Mouse (Mus musculus): Measurements from ENCODE around the gene Aldh2. TPM values are rescaled to one million over a fixed set of nuclear protein-coding genes. Genes with fewer than 3 reads are reported as not detected.
"Not testable (repeated sequence)": the region's sequence is repeated elsewhere in the genome, so short reads cannot be mapped to it uniquely, and the experiment has no call there.

Gene Aldh2
- polyA plus RNA-seq, 2 experiments from 2014 or later: 7.1 to 11.2 TPM

DNA sequence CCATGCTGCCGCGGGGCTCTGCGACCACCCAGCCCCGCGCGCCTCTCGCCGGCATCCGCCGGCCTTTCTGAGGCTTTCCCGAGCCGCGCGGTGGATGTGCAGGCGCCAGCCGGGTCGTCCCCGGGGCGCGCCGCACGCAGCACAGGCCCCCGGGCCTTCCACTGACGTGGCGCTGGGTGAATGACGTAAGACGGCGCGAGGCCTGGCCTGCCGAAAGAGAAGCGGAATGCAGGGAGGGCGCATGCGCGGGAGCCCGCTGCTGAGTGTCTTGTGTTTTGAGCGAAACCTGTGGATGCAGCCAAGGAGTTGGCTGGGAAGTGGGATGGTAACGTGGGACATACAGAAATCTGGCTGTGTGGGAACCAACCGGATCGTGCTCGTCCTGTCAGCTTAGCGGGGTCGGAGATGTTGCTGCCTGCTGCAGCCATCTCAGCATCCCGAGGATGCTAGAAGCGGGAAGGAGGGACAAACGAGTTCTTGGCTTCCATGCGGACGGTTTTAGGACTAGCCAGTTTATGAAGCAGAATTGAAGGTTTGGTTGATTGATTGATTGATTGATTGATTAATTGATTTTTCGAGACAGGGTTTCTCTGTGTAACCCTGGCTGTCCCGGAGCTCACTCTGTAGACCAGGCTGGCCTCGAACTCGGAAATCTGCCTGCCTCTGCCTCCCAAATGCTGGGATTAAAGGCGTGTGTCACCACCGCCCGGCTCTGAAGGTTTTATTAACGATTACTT, 47.7 kb downstream of the Aldh2 start, which contains the start of gene Mapkapk5:
TSS of gene Mapkapk5 (minus strand) at position 113 of the 737 bp plus-strand sequence.
- peak; percentile 89 for ATAC-seq

DNA sequence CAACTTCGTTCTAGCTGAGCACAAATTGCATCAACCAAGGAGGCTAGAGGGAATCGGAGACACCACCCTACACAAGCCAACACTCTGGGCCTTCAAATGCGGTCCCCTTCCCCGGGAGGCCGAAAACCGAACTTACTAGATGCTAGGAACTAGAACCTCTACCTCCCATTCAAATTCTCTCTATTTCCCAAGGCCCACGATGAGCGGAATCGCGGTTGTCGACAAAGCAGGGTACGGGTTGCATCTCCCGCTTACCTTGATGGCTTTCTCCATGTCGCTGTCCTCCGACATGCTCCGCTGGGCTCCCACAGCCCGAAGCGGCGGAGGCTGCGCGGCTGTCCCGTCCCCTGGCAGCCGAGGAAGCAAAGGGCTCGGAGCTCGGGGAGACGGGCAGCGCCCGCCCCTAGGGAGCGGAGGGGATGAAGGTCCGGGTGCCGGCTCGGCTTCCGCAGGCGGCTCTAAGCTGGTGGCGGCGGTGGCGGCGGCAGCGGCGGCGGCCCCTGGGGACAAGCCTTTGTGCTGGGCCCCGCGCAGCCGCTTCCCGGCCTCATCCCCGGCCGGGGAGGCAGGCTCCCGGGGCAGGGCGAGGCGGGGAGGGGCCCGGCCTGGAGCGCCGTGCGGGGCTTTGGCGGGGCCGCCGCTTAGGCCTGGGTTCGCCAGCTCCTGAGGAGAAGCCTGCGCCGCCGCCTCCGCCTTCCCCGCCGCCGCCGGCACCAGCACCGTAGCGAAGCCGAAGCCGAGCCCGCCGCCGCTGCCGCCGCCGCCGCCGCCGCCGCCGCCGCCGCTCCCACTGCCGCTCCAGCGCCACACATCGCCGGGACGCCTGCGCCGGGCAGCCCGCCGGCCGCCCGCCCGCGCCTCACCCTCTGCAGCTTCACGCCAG, 48.5 kb downstream of the Aldh2 start, which contains the start of the genes Adam1a and Gm42878:
TSS of gene Adam1a (minus strand) at position 573 of the 883 bp plus-strand sequence.
TSS of gene Gm42878 (minus strand) at position 573 of the 883 bp plus-strand sequence.
- peak; percentile 28 for ATAC-seq

- ATAC-seq: no peak
Observed at GRCm38 (mm10) chr5:121543370-121543769, 50.3 kb downstream of the Aldh2 start.

- no peak for ATAC-seq
Observed at GRCm38 (mm10) chr5:121541235-121541634, 52.4 kb downstream of the Aldh2 start.

DNA sequence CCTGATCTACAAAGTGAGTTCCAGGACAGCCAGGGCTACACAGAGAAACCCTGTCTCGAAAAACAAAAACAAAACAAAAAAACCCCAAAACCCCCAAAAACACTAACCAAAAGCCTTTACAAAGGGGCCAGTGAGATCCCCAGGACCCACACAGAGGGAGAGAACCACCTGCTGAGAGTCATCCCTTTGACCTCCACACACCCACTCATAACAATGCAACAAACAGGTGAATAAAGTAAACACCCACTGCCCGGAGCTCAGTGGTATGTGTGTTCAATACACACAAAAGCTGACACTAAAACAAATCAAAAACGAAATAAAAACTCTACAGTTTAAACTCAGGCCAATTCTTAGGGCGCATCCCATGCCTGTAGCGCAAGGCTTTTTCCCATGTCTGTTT, 53.6 kb downstream of the Aldh2 start:
- ATAC-seq: no peak

- ATAC-seq: no peak
Observed at GRCm38 (mm10) chr5:121537588-121537987, 56.0 kb downstream of the Aldh2 start.

GRCm38 (mm10) chr5:121536921-121537555, 56.6 kb downstream of the Aldh2 start:
- no peak for ATAC-seq

DNA sequence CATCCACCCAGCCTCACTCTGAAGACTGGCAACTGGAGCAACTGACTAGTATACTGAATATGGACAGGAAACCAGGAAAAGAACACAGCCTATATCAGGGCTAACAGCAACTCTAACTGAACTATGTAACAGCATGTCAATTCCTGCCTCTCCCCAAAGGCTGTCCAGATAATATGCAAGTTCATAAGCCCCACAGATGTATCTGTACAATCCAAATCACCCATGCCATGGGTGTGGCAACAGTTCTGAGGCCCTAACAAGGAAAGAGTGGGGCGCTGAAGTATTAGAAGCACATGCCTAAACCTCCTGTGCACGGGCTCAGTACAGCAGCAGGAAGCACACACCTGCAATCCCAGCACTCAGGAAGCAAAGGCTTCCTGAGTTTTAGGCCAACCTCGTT, 58.5 kb downstream of the Aldh2 start:
- ATAC-seq: no peak

GRCm38 (mm10) chr5:121534521-121534920, 59.1 kb downstream of the Aldh2 start:
- no peak for ATAC-seq

GRCm38 (mm10) chr5:121526961-121527360, 66.7 kb downstream of the Aldh2 start:
- ATAC-seq: no peak

DNA sequence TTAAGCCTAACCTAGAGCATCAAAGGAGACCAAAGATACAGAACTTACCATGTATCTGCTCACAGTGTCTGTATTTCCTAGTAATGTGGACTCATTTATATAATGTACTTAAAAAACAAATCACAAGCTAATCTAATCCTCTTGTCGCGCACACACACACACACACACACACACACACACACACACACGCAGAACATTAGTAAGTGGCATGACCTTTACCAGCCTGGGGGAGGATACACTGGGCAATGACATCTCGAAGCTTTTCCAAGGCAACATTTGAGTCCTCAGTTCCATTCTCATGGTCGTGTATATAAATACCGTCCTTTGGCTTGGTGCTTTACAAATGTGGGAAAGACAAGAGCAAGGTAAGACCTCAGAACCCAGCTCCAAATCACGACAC, 67.1 kb downstream of the Aldh2 start:
- ATAC-seq: no peak

GRCm38 (mm10) chr5:121525774-121526450, 67.7 kb downstream of the Aldh2 start:
- no peak for ATAC-seq

- ATAC-seq: not testable (repeated sequence)
Observed at GRCm38 (mm10) chr5:121519758-121520157, 73.9 kb downstream of the Aldh2 start.

DNA sequence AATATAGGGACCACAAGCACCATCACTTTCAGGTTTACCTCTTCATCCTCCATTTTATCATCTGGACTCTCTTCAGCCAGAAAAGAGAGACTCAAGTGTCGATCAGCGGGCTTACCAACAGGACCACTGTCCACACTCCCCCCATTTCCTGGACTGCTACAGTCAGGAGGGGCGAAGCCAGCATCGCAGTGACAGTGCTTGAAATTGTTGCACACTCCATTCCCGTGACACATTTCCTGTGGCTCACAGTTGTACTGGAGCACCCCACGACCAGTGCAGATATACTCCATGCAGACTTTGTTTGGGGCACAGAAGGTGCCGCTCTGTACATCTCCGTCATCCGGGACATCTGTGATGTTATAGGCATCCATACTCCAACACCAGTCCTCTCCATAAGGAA, 74.6 kb downstream of the Aldh2 start:
- no peak for ATAC-seq

Other genes starting within 250 kb of the Aldh2 start
- 10 to 100 TPM; 33.7 to 38.3 TPM for gene Trafd1, start 208.2 kb downstream of the Aldh2 start, polyA plus RNA-seq (2017; shearing (Covaris generic))
- 10 to 100 TPM; 27.0 to 30.4 TPM for gene Naa25, start 195.9 kb downstream of the Aldh2 start, polyA plus RNA-seq (2017; shearing (Covaris generic))
- 1 to 10 TPM in 1 of 2 experiments, under 1 TPM in 1; 0.71 to 1.2 TPM for gene Tmem116, start 141.9 kb downstream of the Aldh2 start, polyA plus RNA-seq (2017; shearing (Covaris generic))
- gene Erp29, start 141.3 kb downstream of the Aldh2 start, polyA plus RNA-seq (2017; shearing (Covaris generic)): 10 to 100 TPM; 58.4 to 80.5 TPM
- gene Adam1b, start 90.4 kb downstream of the Aldh2 start, polyA plus RNA-seq (2017; shearing (Covaris generic)): not detected
- 1 to 10 TPM in 1 of 2 experiments, under 1 TPM in 1; 0.54 to 1.4 TPM for gene Adam1a, start 48.3 kb downstream of the Aldh2 start, polyA plus RNA-seq (2017; shearing (Covaris generic))
- not detected for gene Gm42878, start 48.3 kb downstream of the Aldh2 start, polyA plus RNA-seq (2017; shearing (Covaris generic))
- gene Mapkapk5, start 47.9 kb downstream of the Aldh2 start, polyA plus RNA-seq (2017; shearing (Covaris generic)): 10 to 100 TPM; 23.4 to 26.0 TPM
- gene Acad12, start 25.1 kb upstream of the Aldh2 start, polyA plus RNA-seq (2017; shearing (Covaris generic)): 1 to 10 TPM; 1.2 TPM
- 1 to 10 TPM; 2.3 to 6.0 TPM for gene Acad10, start 66.7 kb upstream of the Aldh2 start, polyA plus RNA-seq (2017; shearing (Covaris generic))
- 10 to 100 TPM; 11.5 to 14.1 TPM for gene Brap, start 66.7 kb upstream of the Aldh2 start, polyA plus RNA-seq (2017; shearing (Covaris generic))
- gene Atxn2, start 117.5 kb upstream of the Aldh2 start, polyA plus RNA-seq (2017; shearing (Covaris generic)): 10 to 100 TPM; 22.6 to 27.5 TPM
- gene Sh2b3, start 243.8 kb upstream of the Aldh2 start, polyA plus RNA-seq (2017; shearing (Covaris generic)): 10 to 100 TPM in 1 of 2 experiments, 1 to 10 TPM in 1; 9.8 to 11.6 TPM